In genomic region chr11:67428196-67428595, GRCm38 (mm10) we compare ENCODE assay signal across 8 mouse cellular contexts. TPM values are rescaled to one million over a fixed set of nuclear protein-coding genes. Genes with fewer than 3 reads are reported as not detected.
DNase-seq lines count a peak whose midpoint lies in the region; ATAC-seq lines count a peak whose summit lies in the region.

No protein-coding gene starts in this region.

- peak; percentile 18 to 20 for DNase-seq in heart, adult 9 months (ENCODE audit: low spot score in 2 of 2)
- no peak for DNase-seq in heart, postnatal 25 days (ENCODE audit: low spot score)
- DNase-seq in A20 (ENCODE audit: low read depth, low spot score) = peak; percentile 48
- peak; percentile 68 for DNase-seq in adrenal gland, adult 2 months
- DNase-seq in embryo, embryonic 11 days = peak; percentile 54
- DNase-seq in kidney, postnatal 25 days = peak; percentile 60 to 70
- DNase-seq in yolk sac, embryonic 10.5 days (ENCODE audit: low spot score) = peak; percentile 54

- intact Hi-C loops in heart, postnatal 25 days (cut with DNase I) = loop anchor here (5.0 kb wide), 1 partner anchor 219 kb away; no protein-coding TSS in a partner anchor

- ATAC-seq in megakaryocyte progenitor cell, adult 5-6 weeks (replicated peaks; ENCODE audit: poor library complexity) = peak; percentile 77

RNA-seq across cellular contexts. Expression of gene Gas7, which starts 27.0 kb away (rescaled TPM):
- total RNA-seq in heart, postnatal 25 days (2021) = 10 to 100 TPM; 11.0 to 12.5 TPM
- total RNA-seq in adrenal gland, adult 2 months (2021) = 10 to 100 TPM; 33.2 to 78.4 TPM
- 6.9 and 7.4 TPM in 2 replicates for polyA plus RNA-seq in adrenal gland, adult 2 months (2012; rRNA removed)
- total RNA-seq in megakaryocyte progenitor cell, adult 5-6 weeks (2015) = 10.0 and 15.0 TPM in 2 replicates
- total RNA-seq in megakaryocyte progenitor cell, adult 5-6 weeks (2017) = 8.7 and 13.2 TPM in 2 replicates
